Comparison of ENCODE assay signal across 5 mouse cellular contexts in genomic region chr8:88806851-88807250, GRCm38 (mm10).
A peak's percentile ranks its signal among the peaks of the same experiment; 100 is the strongest.
DNase-seq lines count a peak whose midpoint lies in the region; ATAC-seq lines count a peak whose summit lies in the region.
"Not testable (repeated sequence)": the region's sequence is repeated elsewhere in the genome, so short reads cannot be mapped to it uniquely, and the experiment has no call there.

No protein-coding gene starts in this region.

- ATAC-seq in frontal cortex, adult (ENCODE audit: low TSS enrichment): peak; percentile 44; the same call in 1 of the 2 replicates

- H3K9me3 ChIP-seq in heart, embryonic 10.5 days: not testable (repeated sequence)

- H3K4me1 ChIP-seq in heart, embryonic 10.5 days: not testable (repeated sequence)

- H3K36me3 ChIP-seq in heart, embryonic 10.5 days: not testable (repeated sequence)

- not testable (repeated sequence) for H3K4me3 ChIP-seq in heart, embryonic 10.5 days

- not testable (repeated sequence) for H3K27me3 ChIP-seq in heart, embryonic 10.5 days (ENCODE audit: insufficient read depth, poor library complexity, severe bottlenecking)

- 91% methylated on average over 10 of the region's 10 CpGs for WGBS in heart, embryonic 10.5 days

- peak; percentile 61 for DNase-seq in brain, adult 2 months (ENCODE audit: low read depth, low spot score)
- DNase-seq in heart, adult 11 months: peak; percentile 44
- peak; percentile 16 for DNase-seq in heart, embryonic 10.5 days (ENCODE audit: low spot score)
- peak; percentile 38 for DNase-seq in telencephalon, adult 2 months (ENCODE audit: low read depth, low spot score)

- not testable (repeated sequence) for H3K27ac ChIP-seq in heart, embryonic 10.5 days
